Mouse (Mus musculus): ENCODE measurements around the gene Kalrn.
"Not testable (repeated sequence)": the region's sequence is repeated elsewhere in the genome, so short reads cannot be mapped to it uniquely, and the experiment has no call there.

The Kalrn gene

GRCm38 (mm10) chr16:34314071-34314470, 259.3 kb downstream of the Kalrn start:
- in situ Hi-C loops (cut with MseI, MboI) = no loop called here

DNA sequence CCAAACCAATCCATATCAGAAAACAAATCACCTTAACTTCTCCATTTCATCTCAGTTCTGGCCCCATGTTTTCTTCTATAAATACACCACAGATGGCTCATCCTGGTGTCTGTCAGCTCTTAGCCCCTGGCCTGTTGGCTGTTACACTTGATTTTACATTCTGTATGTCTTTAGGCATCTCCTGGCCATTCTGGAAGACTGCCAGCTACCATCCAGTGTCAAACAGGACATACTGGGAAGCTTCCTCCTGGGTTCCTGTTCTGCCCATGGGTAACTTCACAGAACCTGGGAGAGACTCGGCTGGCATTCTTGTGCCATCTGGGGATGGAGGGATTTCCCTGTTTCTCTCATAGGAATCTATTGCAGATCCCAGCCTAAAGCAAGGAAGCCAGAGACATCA, 261.8 kb downstream of the Kalrn start:
- in situ Hi-C loops (cut with MseI, MboI) = no loop called here

- in situ Hi-C loops (cut with MseI, MboI) = no loop called here
Observed at GRCm38 (mm10) chr16:34310363-34310762, 263.0 kb downstream of the Kalrn start.

GRCm38 (mm10) chr16:34308324-34308723, 265.0 kb downstream of the Kalrn start:
- in situ Hi-C loops (cut with MseI, MboI) = no loop called here

DNA sequence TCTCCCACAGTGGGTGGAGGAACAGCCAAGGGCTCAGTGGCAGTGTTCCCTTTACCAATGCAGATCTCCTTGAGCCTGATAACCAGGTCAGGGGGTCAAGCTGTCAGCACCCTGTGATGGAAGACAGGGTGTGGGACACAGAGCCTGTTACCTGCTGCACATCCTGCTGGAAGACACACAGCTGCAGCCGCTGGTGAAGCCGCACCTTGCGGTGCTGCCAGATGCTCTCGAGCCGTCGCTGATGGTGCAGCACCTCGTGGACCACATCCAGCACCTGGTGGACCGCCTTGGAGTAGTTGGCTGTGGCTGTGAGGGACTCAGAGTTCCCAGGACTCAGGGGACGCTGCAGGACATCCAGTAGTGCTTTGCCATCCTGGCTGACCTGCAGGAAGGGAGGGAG, 265.9 kb downstream of the Kalrn start:
- in situ Hi-C loops (cut with MseI, MboI) = no loop called here

DNA sequence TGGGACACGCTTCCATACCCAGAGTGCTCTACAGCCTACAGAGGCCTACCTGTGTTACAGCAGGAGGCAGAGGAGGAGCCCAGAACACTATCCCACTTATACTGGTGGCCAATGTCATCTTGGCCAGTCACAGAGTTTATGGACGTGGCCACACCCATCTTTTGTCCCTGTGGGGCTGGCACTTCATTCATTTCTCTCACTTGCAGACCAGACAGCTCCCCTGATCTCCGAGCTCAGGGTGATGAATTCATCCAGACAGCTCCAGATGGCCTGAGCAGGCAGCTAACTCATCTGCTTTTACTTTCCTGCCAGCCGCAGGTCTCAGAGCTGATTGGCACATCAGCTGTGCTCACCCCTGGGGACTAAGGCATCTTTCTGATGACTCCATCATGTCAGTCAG, 267.7 kb downstream of the Kalrn start:
- in situ Hi-C loops (cut with MseI, MboI) = no loop called here

DNA sequence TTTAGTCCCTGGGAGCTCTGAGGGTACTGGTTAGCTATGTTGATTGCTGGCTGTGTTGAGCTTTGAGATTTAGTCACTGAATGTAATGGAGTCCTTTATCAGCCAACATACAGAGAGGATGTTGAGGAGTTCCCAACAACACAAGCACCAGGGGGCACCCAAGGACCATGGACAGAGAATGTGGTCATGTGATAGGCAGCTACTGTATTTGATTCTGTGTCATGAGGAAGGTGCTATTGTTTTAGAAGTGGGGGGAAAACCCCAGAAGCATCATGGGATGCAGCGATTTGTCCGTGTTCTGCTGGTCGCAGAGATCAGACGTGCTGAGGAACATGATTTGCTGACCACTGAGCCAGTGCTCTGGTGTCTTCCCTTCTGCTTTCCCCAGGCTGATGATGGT, 269.5 kb downstream of the Kalrn start:
- in situ Hi-C loops (cut with MseI, MboI) = not testable (repeated sequence)

GRCm38 (mm10) chr16:34302503-34302902, 270.8 kb downstream of the Kalrn start:
- in situ Hi-C loops (cut with MseI, MboI) = no loop called here

DNA sequence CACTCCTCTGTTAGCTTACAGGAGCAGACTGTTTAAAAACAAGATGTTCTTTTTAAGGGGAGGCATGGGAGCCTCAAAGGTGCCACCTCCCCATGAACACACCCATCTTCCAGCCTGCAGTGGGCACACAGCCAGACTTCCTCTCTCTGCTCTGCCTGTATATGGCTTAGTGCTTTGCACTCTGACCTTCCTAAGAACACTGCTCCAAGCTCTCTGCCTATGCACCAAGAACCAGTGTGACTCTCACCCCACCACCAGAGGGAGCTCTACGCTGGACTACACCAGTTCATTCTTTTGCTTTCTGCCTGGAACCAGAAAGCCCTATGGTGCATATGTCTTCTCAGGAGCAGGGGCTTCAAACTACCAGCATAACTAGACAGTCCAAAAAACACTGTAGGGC, 271.3 kb downstream of the Kalrn start:
- in situ Hi-C loops (cut with MseI, MboI) = no loop called here

DNA sequence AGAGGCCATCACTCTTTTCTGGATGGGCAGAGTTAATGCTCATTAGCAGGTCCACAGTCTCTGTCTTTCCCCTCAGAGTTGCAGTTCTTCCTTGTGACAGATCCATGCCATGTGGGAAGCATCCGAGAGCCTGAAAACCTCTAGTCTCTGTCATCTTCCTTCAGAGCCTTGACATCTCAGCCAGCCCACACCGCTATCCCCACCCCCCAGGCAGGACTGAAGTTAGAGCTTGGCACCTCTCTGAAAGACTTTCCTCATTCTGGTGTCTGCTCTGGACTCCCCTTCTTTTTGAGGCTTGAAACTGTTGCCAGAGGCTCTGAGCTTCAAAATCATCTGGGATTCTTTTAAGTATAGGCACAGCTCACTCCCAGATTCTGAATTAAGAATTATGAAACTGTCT, 274.1 kb downstream of the Kalrn start:
- in situ Hi-C loops (cut with MseI, MboI) = no loop called here

GRCm38 (mm10) chr16:34297911-34298682, 275.2 kb downstream of the Kalrn start:
- in situ Hi-C loops (cut with MseI, MboI) = no loop called here

DNA sequence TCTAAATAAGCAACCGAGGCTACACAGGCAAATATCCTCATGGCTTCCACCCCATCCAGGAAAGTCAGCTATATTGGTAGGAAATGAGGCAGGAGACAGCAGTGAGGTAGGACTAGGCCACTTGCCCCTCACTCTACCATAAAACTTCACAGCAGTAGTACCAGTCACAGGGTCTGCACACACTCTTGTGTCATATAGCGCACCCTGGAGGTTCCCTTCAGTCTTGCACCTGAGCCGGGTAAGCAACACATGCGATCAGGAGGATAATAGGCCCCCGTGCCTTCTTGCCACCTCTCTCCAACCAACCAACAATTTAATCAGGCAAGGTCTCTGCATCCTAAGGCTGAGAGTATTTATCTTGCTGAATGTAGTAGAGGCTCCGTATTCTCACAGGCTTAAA, 278.8 kb downstream of the Kalrn start:
- in situ Hi-C loops (cut with MseI, MboI) = no loop called here

DNA sequence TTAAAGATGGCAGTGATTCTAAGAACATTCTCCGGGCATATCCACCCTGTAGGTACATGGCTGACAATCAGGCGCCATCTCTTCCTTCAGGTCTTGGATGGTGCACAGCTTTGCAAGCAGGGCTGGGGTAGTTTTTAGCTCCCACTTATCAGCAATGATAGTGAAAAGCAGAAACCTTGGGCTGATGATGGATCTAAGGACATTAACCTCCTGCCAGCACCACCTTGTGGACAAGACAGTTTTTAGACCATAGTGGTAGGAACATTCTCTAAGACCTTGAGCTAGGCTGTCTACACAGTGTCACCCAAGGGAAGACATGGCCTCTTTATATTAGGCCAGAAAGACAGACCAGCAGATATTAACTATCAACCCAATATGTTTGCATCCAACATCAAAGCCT, 279.7 kb downstream of the Kalrn start:
- in situ Hi-C loops (cut with MseI, MboI) = no loop called here

GRCm38 (mm10) chr16:34289583-34289982, 283.7 kb downstream of the Kalrn start:
- in situ Hi-C loops (cut with MseI, MboI) = no loop called here

DNA sequence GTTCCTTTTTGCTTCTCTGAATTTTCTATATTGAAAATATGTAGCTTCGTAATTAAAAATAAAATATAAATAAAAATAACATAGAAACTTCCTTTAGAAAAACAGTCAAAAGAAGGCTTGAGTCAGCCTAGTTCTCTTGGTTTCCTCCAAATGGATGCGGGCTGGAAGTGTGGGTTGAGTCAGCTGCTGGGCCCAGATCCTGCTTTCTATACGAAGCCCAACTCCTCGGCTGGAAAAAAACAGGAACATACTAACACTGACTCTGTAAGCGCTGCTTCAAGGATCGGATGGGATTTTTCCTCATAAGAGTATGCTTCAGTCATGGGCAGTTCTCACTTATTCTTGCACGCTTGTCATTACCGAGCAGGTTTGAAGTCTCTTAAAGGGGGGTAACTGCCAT, 291.3 kb downstream of the Kalrn start:
- in situ Hi-C loops (cut with MseI, MboI) = no loop called here

- in situ Hi-C loops (cut with MseI, MboI) = no loop called here
Observed at GRCm38 (mm10) chr16:34279654-34280383, 293.5 kb downstream of the Kalrn start.

DNA sequence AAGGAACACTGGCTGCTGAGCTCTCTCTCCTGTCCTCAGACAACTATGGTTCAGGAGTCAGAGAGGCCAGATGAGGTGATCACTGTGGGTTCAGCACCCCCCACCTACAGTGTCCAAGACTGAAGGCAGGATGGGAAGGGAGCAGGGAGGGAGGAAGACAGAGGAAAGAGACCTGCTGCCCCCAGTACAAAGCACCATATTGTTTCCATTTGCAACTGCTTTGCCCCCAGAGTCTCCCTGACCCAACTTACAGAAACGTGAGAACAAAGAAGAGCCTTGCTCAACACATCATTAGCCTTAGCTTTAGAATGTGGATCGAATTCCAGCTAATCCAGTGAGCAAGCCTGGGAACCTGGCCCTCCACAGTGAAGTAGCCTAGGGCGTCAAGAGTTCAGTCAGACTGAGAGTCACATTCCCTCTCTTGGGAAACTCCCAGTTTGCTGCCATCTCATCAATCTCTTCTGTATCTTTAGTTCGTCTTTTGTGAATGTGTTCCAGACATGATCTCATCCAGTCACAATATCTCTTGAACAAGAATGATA, 295.0 kb downstream of the Kalrn start:
- in situ Hi-C loops (cut with MseI, MboI) = no loop called here

DNA sequence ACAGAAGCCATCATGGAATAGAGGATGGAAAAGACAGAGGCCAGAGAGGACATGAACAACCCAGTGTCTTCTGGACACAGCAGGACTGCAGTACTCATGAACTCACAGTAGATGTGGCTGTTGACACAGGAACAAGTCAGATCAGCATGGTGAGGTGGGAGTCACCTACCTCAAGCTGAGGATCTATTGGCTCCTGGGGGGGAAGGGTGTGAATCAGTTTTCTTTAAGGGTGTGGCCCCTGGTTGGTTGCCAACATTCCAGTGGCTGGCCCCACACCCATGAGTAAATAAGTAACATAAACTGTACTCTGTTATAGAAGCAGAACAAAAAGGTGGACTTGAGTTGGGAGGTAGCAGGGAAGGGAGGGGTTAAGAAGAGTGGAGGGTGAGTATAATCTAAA, 298.7 kb downstream of the Kalrn start:
- in situ Hi-C loops (cut with MseI, MboI) = no loop called here

DNA sequence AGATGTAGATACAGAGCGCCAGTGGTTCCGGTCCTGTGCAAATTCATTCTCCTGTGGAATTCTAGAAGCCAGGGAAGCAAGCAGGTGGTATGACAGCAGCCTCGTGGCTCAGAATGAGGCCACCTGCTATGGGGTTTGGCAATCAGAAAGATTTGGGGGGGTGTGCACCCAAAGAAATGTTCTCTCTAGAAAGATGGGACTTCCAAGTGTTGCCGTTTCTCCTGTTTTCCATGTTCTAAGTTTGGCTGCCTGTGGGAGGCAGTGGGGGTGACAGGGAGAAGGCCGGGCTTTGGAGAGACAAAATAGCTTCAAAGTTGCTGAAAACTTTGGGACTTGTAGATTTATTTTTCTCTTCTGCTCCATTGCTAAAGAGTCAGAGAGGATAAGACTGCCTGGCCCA, 301.9 kb downstream of the Kalrn start:
- in situ Hi-C loops (cut with MseI, MboI) = no loop called here

DNA sequence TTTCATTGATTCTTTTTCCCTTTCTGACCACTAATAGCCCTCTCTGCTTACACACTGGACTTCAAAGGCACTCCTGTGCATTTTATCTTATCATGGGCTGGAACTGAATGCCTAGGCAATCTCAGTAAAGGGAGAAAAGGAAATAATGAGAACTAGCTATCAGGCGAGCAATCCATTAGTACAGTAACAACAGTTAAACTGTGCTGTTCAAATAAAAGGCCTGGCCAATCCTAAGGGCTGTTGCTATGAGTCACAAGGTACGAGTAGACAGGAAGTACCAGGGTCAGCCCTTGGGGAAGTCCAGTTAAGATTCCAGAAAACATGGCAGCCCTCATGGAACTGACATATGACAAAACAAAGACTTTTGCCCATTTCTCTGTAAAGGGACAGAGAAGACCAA, 302.7 kb downstream of the Kalrn start:
- in situ Hi-C loops (cut with MseI, MboI) = no loop called here

DNA sequence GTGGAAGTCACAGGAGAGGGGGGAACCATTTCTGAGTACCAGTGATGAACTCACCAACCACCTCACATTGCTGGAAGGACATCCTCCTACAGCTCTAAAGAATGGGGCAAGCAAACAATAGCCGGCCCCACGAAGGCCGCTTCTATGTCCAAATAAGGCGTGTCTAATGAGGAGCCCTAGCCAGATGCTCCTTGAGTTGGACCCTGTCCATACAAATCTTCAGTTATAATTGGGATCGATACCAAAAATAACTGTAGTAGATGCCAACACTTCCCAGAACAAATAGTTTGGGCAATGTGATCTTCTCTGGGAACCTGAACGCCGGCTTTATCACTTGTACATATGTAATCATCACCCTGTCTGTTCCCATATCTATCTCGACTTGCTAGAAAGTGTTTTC, 303.7 kb downstream of the Kalrn start:
- in situ Hi-C loops (cut with MseI, MboI) = no loop called here

GRCm38 (mm10) chr16:34267751-34268150, 305.6 kb downstream of the Kalrn start:
- in situ Hi-C loops (cut with MseI, MboI) = no loop called here

GRCm38 (mm10) chr16:34264671-34265070, 308.7 kb downstream of the Kalrn start:
- in situ Hi-C loops (cut with MseI, MboI) = no loop called here

All from mouse trophoblast stem cell (cell line).